Mouse (Mus musculus) frontal cortex, adult (tissue): ENCODE measurements at regions not wholly inside any gene's neighbourhood (a gene's known extent, or its start where the extent isn't known, plus 50 kb on each side); places are given as distances from the start of the nearest gene placed in this dataset.
A peak's percentile ranks its signal among the peaks of the same experiment; 100 is the strongest.

Experiments
- ATAC-seq: cut with Nextera tagmentation; 2 replicates; pipeline ENCODE4 v1.9.2; 2017; ENCODE audit warnings: mild to moderate bottlenecking, moderate library complexity, mixed read lengths; ENCODE audit not compliant: low TSS enrichment

- ATAC-seq: no peak
Observed at GRCm38 (mm10) chr11:104038271-104038800, 71.8 kb downstream of the Arf2 start.

- peak; percentile 64; the same call in 1 of the 2 replicates for ATAC-seq
Observed at GRCm38 (mm10) chr11:104045216-104045615, 78.7 kb downstream of the Arf2 start.

GRCm38 (mm10) chr11:104051986-104052385 is 80.7 kb upstream of the Crhr1 start:
- no peak for ATAC-seq

GRCm38 (mm10) chr11:104053242-104053641 is 79.4 kb upstream of the Crhr1 start:
- no peak for ATAC-seq

- ATAC-seq: peak; percentile 65; the same call in 1 of the 2 replicates
Observed at GRCm38 (mm10) chr11:104055941-104056340, 76.7 kb upstream of the Crhr1 start.

GRCm38 (mm10) chr11:104057046-104057445 is 75.6 kb upstream of the Crhr1 start:
- ATAC-seq: no peak

- no peak for ATAC-seq
Observed at GRCm38 (mm10) chr11:104058600-104058999, 74.1 kb upstream of the Crhr1 start.

GRCm38 (mm10) chr11:104059085-104059484 is 73.6 kb upstream of the Crhr1 start:
- ATAC-seq: no peak

- ATAC-seq: no peak
Observed at GRCm38 (mm10) chr11:104061361-104061760, 71.3 kb upstream of the Crhr1 start.

- ATAC-seq: no peak
Observed at GRCm38 (mm10) chr11:104065181-104065580, 67.5 kb upstream of the Crhr1 start.

GRCm38 (mm10) chr11:104072591-104073183 is 60.0 kb upstream of the Crhr1 start:
- no peak for ATAC-seq

- ATAC-seq: peak; percentile 86
Observed at GRCm38 (mm10) chr11:104074763-104075162, 57.9 kb upstream of the Crhr1 start.

- peak; percentile 81; the same call in 1 of the 2 replicates for ATAC-seq
Observed at GRCm38 (mm10) chr11:104075394-104075793, 57.3 kb upstream of the Crhr1 start.

GRCm38 (mm10) chr11:104082083-104082482 is 50.6 kb upstream of the Crhr1 start:
- no peak for ATAC-seq
